22 mouse cellular contexts compared by ENCODE assay signal in genomic region chr1:77244642-77245041, GRCm38 (mm10).
"Had no signal": no experiment of that assay in that cellular context is flagged by ENCODE, and none has a peak within 500 bp of the region (broad histone marks: within the 10 kb centered on the region; RNA-seq: fewer than 3 reads in every experiment).

No protein-coding gene starts in this region.

- H3K9me3 ChIP-seq: hindbrain, embryonic 13.5 days; hindbrain, embryonic 15.5 days; kidney, embryonic 15.5 days; limb, embryonic 13.5 days; limb, embryonic 15.5 days; liver, embryonic 12.5 days had no signal

- H3K9ac ChIP-seq: forebrain, postnatal 0 days; hindbrain, embryonic 13.5 days; hindbrain, embryonic 15.5 days; kidney, embryonic 15.5 days; limb, embryonic 13.5 days; limb, embryonic 15.5 days; liver, embryonic 12.5 days; liver, embryonic 14.5 days had no signal

- ATAC-seq: forebrain, postnatal 0 days; hindbrain, postnatal 0 days; liver, embryonic 12.5 days had no signal

- H3K4me2 ChIP-seq: hindbrain, embryonic 13.5 days; hindbrain, embryonic 15.5 days; kidney, embryonic 15.5 days; limb, embryonic 13.5 days; limb, embryonic 15.5 days; liver, embryonic 12.5 days had no signal

- DNase-seq: forebrain, postnatal 0 days; gastrocnemius, postnatal 14 days; gastrocnemius, postnatal 36 days; heart, adult 18-20 months; heart, postnatal 14 days; kidney, adult 11 months; kidney, adult 2 months; kidney, adult 9 months; kidney, postnatal 14 days; kidney, postnatal 36 days; layer of hippocampus, adult 9-11 months; layer of hippocampus, postnatal 36 days; left cerebral cortex, postnatal 4 days had no signal

- H3K4me3 ChIP-seq: hindbrain, embryonic 13.5 days; hindbrain, embryonic 15.5 days; kidney, embryonic 15.5 days; limb, embryonic 13.5 days; limb, embryonic 15.5 days; liver, embryonic 12.5 days had no signal

- H3K27me3 ChIP-seq: hindbrain, embryonic 13.5 days; hindbrain, embryonic 15.5 days; kidney, embryonic 15.5 days; limb, embryonic 13.5 days; limb, embryonic 15.5 days had no signal

- H3K4me1 ChIP-seq: hindbrain, embryonic 13.5 days; hindbrain, embryonic 15.5 days; kidney, embryonic 15.5 days; limb, embryonic 13.5 days; limb, embryonic 15.5 days; liver, embryonic 12.5 days had no signal

- H3K36me3 ChIP-seq: hindbrain, embryonic 13.5 days; hindbrain, embryonic 15.5 days; kidney, embryonic 15.5 days; limb, embryonic 13.5 days; limb, embryonic 15.5 days; liver, embryonic 12.5 days had no signal

- H3K27ac ChIP-seq: hindbrain, embryonic 13.5 days; hindbrain, embryonic 15.5 days; hindbrain, postnatal 0 days; kidney, embryonic 15.5 days; kidney, postnatal 0 days; limb, embryonic 13.5 days; limb, embryonic 15.5 days; liver, embryonic 12.5 days; liver, embryonic 14.5 days had no signal
